Mouse (Mus musculus): ENCODE data around the gene Tgfb2. TPM values are rescaled to one million over a fixed set of nuclear protein-coding genes. Genes with fewer than 3 reads are reported as not detected.

The Tgfb2 gene
- polyA plus RNA-seq, 1 experiment from 2014 or later, result 89.9 TPM

Other genes starting within 250 kb of the Tgfb2 start
- 62.3 and 63.5 TPM in 2 replicates for gene Rrp15, start 43.4 kb upstream of the Tgfb2 start, polyA plus RNA-seq (2015; fragmentation: Nextera tagmentation; extraction: Ambion mirVana)

Data from lung, embryonic 15.5 days (tissue).